Mouse (Mus musculus): ENCODE measurements around the gene Srpk2. TPM values are rescaled to one million over a fixed set of nuclear protein-coding genes. Genes with fewer than 3 reads are reported as not detected.
"Not testable (repeated sequence)": the region's sequence is repeated elsewhere in the genome, so short reads cannot be mapped to it uniquely, and the experiment has no call there.

The Srpk2 gene
- total RNA-seq, 1 experiment from 2014 or later: 48.5 TPM

- peak; percentile 17; the same call in 1 of the 2 replicates for ATAC-seq (replicated peaks; ENCODE audit: low read depth, poor library complexity, severe bottlenecking)
These were observed 8.8 kb downstream of the Srpk2 start for GRCm38 (mm10) chr5:23675499-23676155.

- ATAC-seq (replicated peaks; ENCODE audit: low read depth, poor library complexity, severe bottlenecking): peak; percentile 52
These were observed 9.5 kb downstream of the Srpk2 start for GRCm38 (mm10) chr5:23674829-23675498.

- no peak for ATAC-seq (replicated peaks; ENCODE audit: low read depth, poor library complexity, severe bottlenecking)
These were observed 12.3 kb downstream of the Srpk2 start for GRCm38 (mm10) chr5:23672136-23672535.

GRCm38 (mm10) chr5:23670880-23671279 is 13.5 kb downstream of the Srpk2 start:
- ATAC-seq (replicated peaks; ENCODE audit: low read depth, poor library complexity, severe bottlenecking): no peak

GRCm38 (mm10) chr5:23665906-23666305 is 18.5 kb downstream of the Srpk2 start:
- ATAC-seq (replicated peaks; ENCODE audit: low read depth, poor library complexity, severe bottlenecking): no peak

GRCm38 (mm10) chr5:23661191-23661590 is 23.2 kb downstream of the Srpk2 start:
- no peak for ATAC-seq (replicated peaks; ENCODE audit: low read depth, poor library complexity, severe bottlenecking)

- ATAC-seq (replicated peaks; ENCODE audit: low read depth, poor library complexity, severe bottlenecking): no peak
These were observed 26.4 kb downstream of the Srpk2 start for GRCm38 (mm10) chr5:23658017-23658416.

- ATAC-seq (replicated peaks; ENCODE audit: low read depth, poor library complexity, severe bottlenecking): no peak
These were observed 27.8 kb downstream of the Srpk2 start for GRCm38 (mm10) chr5:23656590-23656989.

GRCm38 (mm10) chr5:23655030-23655429 is 29.4 kb downstream of the Srpk2 start:
- ATAC-seq (replicated peaks; ENCODE audit: low read depth, poor library complexity, severe bottlenecking): no peak

GRCm38 (mm10) chr5:23652326-23652725 is 32.1 kb downstream of the Srpk2 start:
- no peak for ATAC-seq (replicated peaks; ENCODE audit: low read depth, poor library complexity, severe bottlenecking)

- ATAC-seq (replicated peaks; ENCODE audit: low read depth, poor library complexity, severe bottlenecking): no peak
These were observed 32.6 kb downstream of the Srpk2 start for GRCm38 (mm10) chr5:23651786-23652185.

GRCm38 (mm10) chr5:23650504-23650903 is 33.9 kb downstream of the Srpk2 start:
- peak; percentile 58 for ATAC-seq (replicated peaks; ENCODE audit: low read depth, poor library complexity, severe bottlenecking)

GRCm38 (mm10) chr5:23649246-23649645 is 35.2 kb downstream of the Srpk2 start:
- ATAC-seq (replicated peaks; ENCODE audit: low read depth, poor library complexity, severe bottlenecking): no peak

GRCm38 (mm10) chr5:23645671-23646070 is 38.7 kb downstream of the Srpk2 start:
- no peak for ATAC-seq (replicated peaks; ENCODE audit: low read depth, poor library complexity, severe bottlenecking)

- not testable (repeated sequence) for ATAC-seq (replicated peaks; ENCODE audit: low read depth, poor library complexity, severe bottlenecking)
These were observed 45.2 kb downstream of the Srpk2 start for GRCm38 (mm10) chr5:23639193-23639592.

- no peak for ATAC-seq (replicated peaks; ENCODE audit: low read depth, poor library complexity, severe bottlenecking)
These were observed 46.4 kb downstream of the Srpk2 start for GRCm38 (mm10) chr5:23638023-23638422.

GRCm38 (mm10) chr5:23637337-23637736 is 47.1 kb downstream of the Srpk2 start:
- ATAC-seq (replicated peaks; ENCODE audit: low read depth, poor library complexity, severe bottlenecking): peak; percentile 95

- peak; percentile 94 for ATAC-seq (replicated peaks; ENCODE audit: low read depth, poor library complexity, severe bottlenecking)
These were observed 52.9 kb downstream of the Srpk2 start for GRCm38 (mm10) chr5:23631490-23631889.

GRCm38 (mm10) chr5:23627221-23627620 is 57.2 kb downstream of the Srpk2 start:
- no peak for ATAC-seq (replicated peaks; ENCODE audit: low read depth, poor library complexity, severe bottlenecking)

- ATAC-seq (replicated peaks; ENCODE audit: low read depth, poor library complexity, severe bottlenecking): no peak
These were observed 58.2 kb downstream of the Srpk2 start for GRCm38 (mm10) chr5:23626173-23626572.

GRCm38 (mm10) chr5:23620621-23621020 is 63.8 kb downstream of the Srpk2 start:
- ATAC-seq (replicated peaks; ENCODE audit: low read depth, poor library complexity, severe bottlenecking): no peak

GRCm38 (mm10) chr5:23618656-23619055 is 65.8 kb downstream of the Srpk2 start:
- ATAC-seq (replicated peaks; ENCODE audit: low read depth, poor library complexity, severe bottlenecking): no peak
